Mouse (Mus musculus) erythroblast, embryonic 14.5 days (primary cell): ENCODE data around the gene Tmem132e. TPM values are rescaled to one million over a fixed set of nuclear protein-coding genes. Genes with fewer than 3 reads are reported as not detected.

Experiments used
- H3K27me3 ChIP-seq: 2 replicates; pipeline ENCODE4 v1.6.1; 2012; ENCODE audit warnings: inconsistent platforms; ENCODE audit not compliant: control insufficient read depth
- H3K36me3 ChIP-seq: 2 replicates; pipeline ENCODE4 v1.6.1; 2012; ENCODE audit warnings: mild to moderate bottlenecking, inconsistent platforms; ENCODE audit not compliant: control insufficient read depth
- H3K4me1 ChIP-seq: 2 replicates; pipeline ENCODE4 v1.6.1; 2012; ENCODE audit warnings: inconsistent platforms; ENCODE audit not compliant: control insufficient read depth
- H3K4me3 ChIP-seq: replicated peaks from 2 replicates; pipeline ENCODE3; 2012; ENCODE audit warnings: moderate library complexity, mild to moderate bottlenecking, inconsistent platforms
- H3K9me3 ChIP-seq: 2 replicates; pipeline ENCODE4 v1.6.1; 2012; ENCODE audit warnings: low read length, inconsistent platforms, mixed read lengths; ENCODE audit not compliant: control insufficient read depth
- GATA1 ChIP-seq: IDR thresholded peaks from 2 replicates; pipeline ENCODE4 v1.6.1; 2012; ENCODE audit warnings: low read length, inconsistent platforms, mixed read lengths
- TAL1 ChIP-seq: IDR thresholded peaks from 3 replicates; pipeline ENCODE4 v1.6.1; 2012; ENCODE audit warnings: low read length, inconsistent platforms, mixed read lengths
- polyA plus RNA-seq: library from polyadenylated mRNA; stranded (reverse); fragments of >175 nt; gene quantifications from 2 replicates; pipeline ENCODE4 v1.2.3, GENCODE M21; 2012

The Tmem132e gene
- 0.01 TPM in 1 of 2 replicates, not detected in the other for polyA plus RNA-seq

GRCm38 (mm10) chr11:82388371-82389313, at the start of gene Tmem132e:
TSS of gene Tmem132e (plus strand) at chr11:82388900.
- no peak within 1 kb of the TSS for H3K4me3 ChIP-seq
- H3K36me3 ChIP-seq, result no peaks in the 10 kb centered on the region
- H3K9me3 ChIP-seq, result no peaks in the 10 kb centered on the region; the same call in 1 of the 2 replicates
- TF ChIP-seq GATA1 (no peak), TAL1 (no peak)
- H3K4me1 ChIP-seq, result no peaks in the 10 kb centered on the region
- H3K27me3 ChIP-seq, result peaks cover 73% of the 10 kb centered on the region

- H3K4me1 ChIP-seq, result no peaks in the 10 kb centered on the region
- H3K36me3 ChIP-seq, result no peaks in the 10 kb centered on the region
- H3K4me3 ChIP-seq, result no peak overlapping the region
- H3K9me3 ChIP-seq, result peaks cover 10% of the 10 kb centered on the region; the same call in 1 of the 2 replicates
- H3K27me3 ChIP-seq, result no peaks in the 10 kb centered on the region
- TF ChIP-seq GATA1 (no peak), TAL1 (no peak)
Observed at GRCm38 (mm10) chr11:82339921-82340401, 48.7 kb upstream of the Tmem132e start.

DNA sequence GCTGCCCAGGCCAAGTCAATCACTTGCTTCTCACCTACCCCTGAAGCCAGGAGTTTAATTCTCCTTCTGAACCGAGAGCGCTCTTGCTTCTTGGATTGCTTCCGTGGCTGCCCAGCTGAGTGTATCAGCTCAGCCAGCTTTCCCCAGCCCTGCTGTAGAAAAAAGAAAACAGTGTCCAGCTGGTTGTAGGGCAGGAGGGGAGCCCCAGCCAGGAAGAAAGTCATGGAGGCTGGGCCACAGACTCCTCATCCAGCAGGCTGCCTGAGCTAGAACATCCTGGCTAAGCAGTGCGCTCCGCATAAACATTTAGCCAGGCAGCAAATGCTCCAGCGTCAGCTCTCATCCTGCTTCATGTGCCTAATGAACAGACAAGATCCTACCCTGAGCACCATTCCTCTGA, 48.3 kb upstream of the Tmem132e start:
- no peaks in the 10 kb centered on the region for H3K36me3 ChIP-seq
- H3K4me1 ChIP-seq, result no peaks in the 10 kb centered on the region
- no peak for TF ChIP-seq TAL1
- no peak for TF ChIP-seq GATA1
- peaks cover 10% of the 10 kb centered on the region; the same call in 1 of the 2 replicates for H3K9me3 ChIP-seq
- no peak overlapping the region for H3K4me3 ChIP-seq
- H3K27me3 ChIP-seq, result no peaks in the 10 kb centered on the region

DNA sequence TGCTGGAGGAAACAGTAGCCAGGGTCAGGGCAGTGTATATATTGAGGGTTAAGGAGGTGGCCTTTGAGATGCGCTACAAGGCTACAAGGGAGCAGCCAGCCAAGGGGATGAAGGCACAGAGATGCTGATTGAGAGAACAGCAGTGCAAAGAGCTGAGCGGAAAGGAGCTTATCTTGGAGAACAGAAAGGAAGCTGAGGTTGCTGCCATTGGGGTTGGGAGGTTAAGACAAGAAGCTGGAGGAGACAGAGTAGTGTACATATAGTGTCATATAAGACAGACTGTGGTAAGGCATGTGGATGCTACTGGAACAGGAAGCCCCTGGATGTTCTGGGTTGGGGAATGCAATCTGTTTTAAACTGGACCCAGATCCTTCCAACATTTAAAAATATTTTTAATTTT, 47.8 kb upstream of the Tmem132e start:
- Histone ChIP-seq H3K4me1 (no peaks in the 10 kb centered on the region), H3K9me3 (peaks cover 10% of the 10 kb centered on the region; the same call in 1 of the 2 replicates), H3K36me3 (no peaks in the 10 kb centered on the region), H3K4me3 (no peak overlapping the region), H3K27me3 (no peaks in the 10 kb centered on the region)
- TF ChIP-seq TAL1 (no peak), GATA1 (no peak)

- Histone ChIP-seq H3K27me3 (no peaks in the 10 kb centered on the region), H3K4me3 (no peak overlapping the region), H3K36me3 (no peaks in the 10 kb centered on the region), H3K4me1 (no peaks in the 10 kb centered on the region), H3K9me3 (no peaks in the 10 kb centered on the region; the same call in 1 of the 2 replicates)
- TF ChIP-seq GATA1 (no peak), TAL1 (no peak)
Observed at GRCm38 (mm10) chr11:82351039-82351438, 37.7 kb upstream of the Tmem132e start.

DNA sequence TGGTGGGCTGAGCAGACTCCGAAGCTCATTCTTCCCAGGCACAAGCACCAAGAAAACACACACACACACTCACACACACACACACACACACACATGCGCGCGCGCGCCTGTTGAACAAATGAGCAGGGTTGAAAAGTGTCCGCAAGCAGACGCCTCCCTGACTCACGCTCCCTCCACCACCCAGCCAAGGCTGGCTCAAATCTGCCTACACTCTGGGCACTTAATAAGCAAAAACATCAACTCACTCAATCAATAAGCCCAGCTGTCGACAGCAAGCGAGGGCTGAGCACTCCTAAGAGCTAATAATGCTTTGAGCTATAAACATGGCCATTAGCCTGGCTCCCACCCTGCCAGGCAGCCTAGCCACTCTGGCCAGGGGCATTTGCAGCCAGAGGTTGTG, 18.5 kb upstream of the Tmem132e start:
- H3K36me3 ChIP-seq, result no peaks in the 10 kb centered on the region
- no peaks in the 10 kb centered on the region for H3K27me3 ChIP-seq
- no peak for TF ChIP-seq GATA1
- TF ChIP-seq TAL1, result no peak

GRCm38 (mm10) chr11:82371577-82371976, 17.1 kb upstream of the Tmem132e start:
- H3K4me3 ChIP-seq, result no peak overlapping the region
- H3K9me3 ChIP-seq, result no peaks in the 10 kb centered on the region
- no peaks in the 10 kb centered on the region for H3K36me3 ChIP-seq
- no peaks in the 10 kb centered on the region for H3K27me3 ChIP-seq
- TF ChIP-seq TAL1, result no peak
- TF ChIP-seq GATA1, result no peak
- H3K4me1 ChIP-seq, result no peaks in the 10 kb centered on the region

More for the DNA sequence above, 18.5 kb upstream of the Tmem132e start:
- no peaks in the 10 kb centered on the region for H3K4me1 ChIP-seq
- H3K9me3 ChIP-seq, result no peaks in the 10 kb centered on the region
- H3K4me3 ChIP-seq, result no peak overlapping the region

DNA sequence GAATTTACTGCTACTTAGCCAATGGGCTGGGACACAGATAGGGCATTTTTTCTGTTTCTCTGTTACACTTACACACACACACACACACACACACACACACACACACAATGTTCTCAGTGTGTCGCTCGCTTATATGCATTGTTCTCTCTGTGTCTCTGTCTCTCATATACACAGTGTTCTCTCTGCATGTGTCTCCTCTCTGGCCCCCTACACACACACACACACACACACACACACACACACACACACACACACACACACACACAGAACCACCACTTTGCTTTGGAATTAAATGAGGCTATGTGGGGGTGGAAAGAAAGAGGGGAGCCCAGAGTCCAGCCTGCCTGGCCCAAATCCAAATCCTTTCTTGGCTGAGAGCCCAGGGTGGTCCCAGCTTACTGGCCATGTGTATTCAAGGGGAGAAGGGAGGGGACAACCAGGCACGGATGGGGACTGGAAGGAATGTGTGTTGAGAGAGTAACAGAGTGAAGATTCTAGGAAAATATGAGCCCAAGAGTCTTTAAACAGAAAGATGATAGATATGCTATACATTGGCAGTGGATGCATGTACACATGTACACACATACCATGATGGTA, 8.0 kb upstream of the Tmem132e start:
- no peaks in the 10 kb centered on the region for H3K36me3 ChIP-seq
- peaks cover 13% of the 10 kb centered on the region for H3K27me3 ChIP-seq
- no peak overlapping the region for H3K4me3 ChIP-seq
- no peaks in the 10 kb centered on the region for H3K9me3 ChIP-seq
- TF ChIP-seq TAL1 (no peak), GATA1 (no peak)
- H3K4me1 ChIP-seq, result no peaks in the 10 kb centered on the region

DNA sequence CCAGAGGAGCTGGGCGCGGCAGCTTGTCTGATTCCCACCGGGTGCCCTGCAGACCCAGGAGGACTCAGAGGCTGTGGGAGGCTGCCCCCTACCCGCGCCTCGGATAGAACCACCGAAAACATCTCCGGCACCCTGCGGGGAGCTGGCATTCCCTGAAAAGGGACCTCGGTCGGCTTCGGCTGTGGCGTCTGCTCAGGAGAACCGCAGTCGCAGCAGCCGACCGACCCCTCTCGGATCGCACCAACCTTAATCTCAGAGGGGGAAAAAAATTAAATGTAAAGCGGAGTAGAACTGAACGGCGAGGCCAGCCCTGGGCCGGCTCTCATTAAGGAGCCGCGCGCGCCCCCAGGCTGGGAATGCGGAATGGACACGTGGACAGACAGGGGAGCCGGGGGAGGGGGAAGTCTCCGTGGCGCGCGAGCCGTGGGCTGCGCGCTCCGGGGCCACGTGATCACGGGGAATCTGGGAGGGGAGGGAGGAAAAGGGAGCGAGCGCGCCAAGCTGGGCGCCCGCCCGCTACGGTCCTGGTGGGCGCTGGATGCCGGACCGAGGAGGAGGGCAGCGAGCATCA, 1.6 kb upstream of the Tmem132e start:
- no peak for TF ChIP-seq GATA1
- TF ChIP-seq TAL1, result no peak

More for the DNA sequence above, 1.6 kb upstream of the Tmem132e start:
- Histone ChIP-seq H3K9me3 (no peaks in the 10 kb centered on the region; the same call in 1 of the 2 replicates), H3K36me3 (no peaks in the 10 kb centered on the region), H3K4me3 (no peak overlapping the region), H3K27me3 (peaks cover 75% of the 10 kb centered on the region), H3K4me1 (no peaks in the 10 kb centered on the region)
